Mouse (Mus musculus) MEL (cell line): ENCODE measurements at regions not wholly inside any gene's neighbourhood (a gene's known extent, or its start where the extent isn't known, plus 50 kb on each side); places are given as distances from the start of the nearest gene placed in this dataset.

Experiments
- CTCF ChIP-seq, 3 experiments: IDR thresholded peaks in 2 of 3; conservative IDR thresholded peaks in 1 of 3; 2 replicates each; pipeline ENCODE4 v1.5.1; 2011 to 2012; ENCODE audit warnings: low read length in 3 of 3, low read depth in 2 of 3, mild to moderate bottlenecking in 2 of 3, improper control_type of control experiment in 1 of 3, inconsistent platforms in 1 of 3, mixed read lengths in 1 of 3, moderate library complexity in 1 of 3; ENCODE audit not compliant: control insufficient read depth in 1 of 3, insufficient read depth in 1 of 3, poor library complexity in 1 of 3, severe bottlenecking in 1 of 3
- EP300 ChIP-seq, 2 experiments: IDR thresholded peaks; 2 replicates each; pipeline ENCODE4 v1.6.1; 2011; ENCODE audit warnings: improper control_type of control experiment in 2 of 2, low read length in 2 of 2, low read depth in 1 of 2, mild to moderate bottlenecking in 1 of 2
- GABPA ChIP-seq: IDR thresholded peaks from 2 replicates; pipeline ENCODE4 v1.6.1; 2012; ENCODE audit warnings: low read depth, mild to moderate bottlenecking, inconsistent platforms, low read length, improper control_type of control experiment, moderate library complexity
- GATA1 ChIP-seq: IDR thresholded peaks from 2 replicates; pipeline ENCODE4 v1.6.1; 2011; ENCODE audit warnings: low read depth, low read length, improper control_type of control experiment
- MAX ChIP-seq: IDR thresholded peaks from 2 replicates; pipeline ENCODE4 v1.6.1; 2011; ENCODE audit warnings: low read length, improper control_type of control experiment
- MAZ ChIP-seq: IDR thresholded peaks from 2 replicates; pipeline ENCODE4 v1.6.1; 2012; ENCODE audit warnings: low read depth, mild to moderate bottlenecking, inconsistent platforms, low read length, improper control_type of control experiment
- MYB ChIP-seq: IDR thresholded peaks from 2 replicates; pipeline ENCODE4 v1.6.1; 2011; ENCODE audit warnings: mild to moderate bottlenecking, low read depth, low read length, improper control_type of control experiment
- POLR2A ChIP-seq, 2 experiments: IDR thresholded peaks; 2 replicates each; pipeline ENCODE4 v1.6.1; 2011 to 2012; ENCODE audit warnings: low read length in 2 of 2, mild to moderate bottlenecking in 2 of 2, control low read depth in 1 of 2, improper control_type of control experiment in 1 of 2, low read depth in 1 of 2, moderate library complexity in 1 of 2; ENCODE audit not compliant: control insufficient read depth in 1 of 2, insufficient read depth in 1 of 2, poor library complexity in 1 of 2
- RCOR1 ChIP-seq: IDR thresholded peaks from 2 replicates; pipeline ENCODE4 v1.6.1; 2012; ENCODE audit warnings: low read depth, mild to moderate bottlenecking, inconsistent platforms, low read length, improper control_type of control experiment
- TBP ChIP-seq: IDR thresholded peaks from 2 replicates; pipeline ENCODE4 v1.8.0; 2011; ENCODE audit warnings: low read depth, low read length, improper control_type of control experiment
- TCF12 ChIP-seq: IDR thresholded peaks from 2 replicates; pipeline ENCODE4 v1.6.1; 2014; ENCODE audit warnings: low read depth, mild to moderate bottlenecking, inconsistent platforms, low read length, improper control_type of control experiment, moderate library complexity
- ZC3H11A ChIP-seq: IDR thresholded peaks from 2 replicates; pipeline ENCODE4 v1.6.1; 2012; ENCODE audit warnings: low read depth, mild to moderate bottlenecking, inconsistent platforms, low read length, improper control_type of control experiment

DNA sequence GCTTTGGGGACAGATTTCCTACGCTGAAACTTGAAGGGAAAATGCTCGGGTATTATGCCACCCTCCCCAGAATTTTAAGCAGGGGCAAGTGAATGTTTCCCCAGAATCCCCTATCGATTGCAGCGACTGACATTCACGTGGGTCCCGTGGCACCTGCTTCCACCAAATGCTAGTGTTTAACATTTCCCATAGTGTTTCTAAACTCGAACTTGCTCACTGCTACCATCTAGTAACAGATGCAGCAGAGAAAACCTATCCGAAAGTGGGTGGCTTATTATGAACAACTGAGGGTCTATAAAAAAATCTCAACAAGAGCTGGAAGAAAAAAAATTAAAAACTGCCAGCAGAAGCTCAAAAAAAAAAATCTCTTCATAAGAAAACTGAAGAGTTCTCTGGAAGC is 284.2 kb downstream of the Rnf144a start:
- TF ChIP-seq CTCF (IDR thresholded peaks at IDR 0.05 in 2 of 3, conservative IDR thresholded peaks at IDR 0.05 in 1 of 3; ENCODE audit: control insufficient read depth in 1 of 3, insufficient read depth in 1 of 3, low read depth in 2 of 3, low read length in 3 of 3, poor library complexity in 1 of 3, severe bottlenecking in 1 of 3) (no peak), EP300 (IDR thresholded peaks at IDR 0.05; ENCODE audit: low read depth in 1 of 2, low read length in 2 of 2) (no peak), ZC3H11A (no peak), TBP (no peak), GABPA (no peak), RCOR1 (no peak), MAZ (no peak), GATA1 (no peak), MYB (no peak), MAX (no peak), POLR2A (IDR thresholded peaks at IDR 0.05; ENCODE audit: control insufficient read depth in 1 of 2, insufficient read depth in 1 of 2, low read depth in 1 of 2, low read length in 2 of 2, poor library complexity in 1 of 2) (no peak), TCF12 (no peak)
